Mouse (Mus musculus): ENCODE measurements around the gene Cs. TPM values are rescaled to one million over a fixed set of nuclear protein-coding genes. Genes with fewer than 3 reads are reported as not detected.

Cs gene
- polyA plus RNA-seq, 1 experiment from 2014 or later: 167 TPM

DNA sequence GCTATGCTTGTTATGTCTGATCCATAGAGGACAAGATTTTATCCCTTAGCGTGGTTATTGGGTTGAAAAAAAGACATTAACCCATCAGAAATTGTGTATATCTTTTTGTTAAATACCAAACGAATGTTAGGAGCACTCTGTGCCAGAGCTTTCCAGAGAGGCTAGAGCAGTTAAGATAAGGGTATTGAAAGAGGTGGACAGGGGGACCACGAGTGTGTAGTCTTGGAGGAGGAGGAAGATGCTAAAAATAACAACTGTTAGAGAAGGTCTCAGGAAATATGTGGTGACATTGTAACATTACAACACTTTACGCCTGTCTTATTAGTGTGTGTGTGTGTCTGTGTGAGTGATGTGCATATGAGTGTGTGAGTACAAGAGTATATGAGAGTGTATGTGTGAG lies 26.6 kb upstream of the Cs start:
- Histone ChIP-seq H3K9ac (ENCODE audit: low read depth, low read length) (no peak overlapping the region), H3K36me3 (ENCODE audit: insufficient read depth, low read length) (peaks cover 54% of the 10 kb centered on the region), H3K4me2 (ENCODE audit: low read length) (no peak overlapping the region), H3K4me3 (replicated peaks; ENCODE audit: low read depth, low read length) (no peak overlapping the region), H3K9me3 (replicated peaks; ENCODE audit: low read length) (no peaks in the 10 kb centered on the region), H3K27me3 (ENCODE audit: insufficient read depth, low read length) (no peaks in the 10 kb centered on the region), H3K27ac (no peak overlapping the region), H3K4me1 (replicated peaks; ENCODE audit: insufficient read depth, low read length) (no peaks in the 10 kb centered on the region)
- ATAC-seq (replicated peaks; ENCODE audit: low FRiP score, low read depth): no peak
- WGBS: 83% methylated on average over 4 of the region's 4 CpGs
- no peak for TF ChIP-seq CTCF (IDR thresholded peaks at IDR 0.05; ENCODE audit: low read depth)
- DNase-seq (ENCODE audit: low spot score): no peak

- ATAC-seq (replicated peaks; ENCODE audit: low FRiP score, low read depth) (no peak), DNase-seq (ENCODE audit: low spot score) (no peak)
- H3K27ac ChIP-seq: no peak overlapping the region
- no peak overlapping the region for H3K4me3 ChIP-seq (replicated peaks; ENCODE audit: low read depth, low read length)
- H3K36me3 ChIP-seq (ENCODE audit: insufficient read depth, low read length): peaks cover 64% of the 10 kb centered on the region
- WGBS: 92% methylated on average over 8 of the region's 8 CpGs
- TF ChIP-seq CTCF (IDR thresholded peaks at IDR 0.05; ENCODE audit: low read depth): no peak
- no peak overlapping the region for H3K9ac ChIP-seq (ENCODE audit: low read depth, low read length)
- no peaks in the 10 kb centered on the region for H3K4me1 ChIP-seq (replicated peaks; ENCODE audit: insufficient read depth, low read length)
- H3K9me3 ChIP-seq (replicated peaks; ENCODE audit: low read length): no peaks in the 10 kb centered on the region
- H3K27me3 ChIP-seq (ENCODE audit: insufficient read depth, low read length): no peaks in the 10 kb centered on the region
- H3K4me2 ChIP-seq (ENCODE audit: low read length): no peak overlapping the region
Measured at GRCm38 (mm10) chr10:128315578-128315977, 22.0 kb upstream of the Cs start.

DNA sequence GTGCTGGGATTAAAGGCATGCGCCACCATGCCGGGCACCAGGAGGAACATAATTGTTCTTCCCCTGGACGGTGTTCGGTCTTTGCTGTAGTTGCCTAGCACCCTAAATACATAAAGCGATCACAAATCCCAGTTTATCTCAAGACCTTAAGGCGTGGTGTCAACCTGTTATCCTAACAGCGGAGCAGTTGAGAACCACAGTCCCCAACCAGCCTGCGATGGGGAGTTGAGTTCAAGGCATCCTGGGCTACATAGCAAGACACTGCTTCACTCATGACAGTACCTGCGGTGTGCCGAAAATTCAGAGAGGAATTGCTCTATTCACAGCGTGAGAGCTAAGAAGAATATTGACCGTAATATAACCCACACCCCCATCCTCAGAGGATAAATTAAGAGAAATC lies 15.9 kb upstream of the Cs start:
- H3K4me1 ChIP-seq (replicated peaks; ENCODE audit: insufficient read depth, low read length): peaks cover 10% of the 10 kb centered on the region
- ATAC-seq (replicated peaks; ENCODE audit: low FRiP score, low read depth) (no peak), DNase-seq (ENCODE audit: low spot score) (no peak)
- no peaks in the 10 kb centered on the region for H3K27me3 ChIP-seq (ENCODE audit: insufficient read depth, low read length)
- peak overlapping the region; percentile 76 for H3K4me3 ChIP-seq (replicated peaks; ENCODE audit: low read depth, low read length)
- no peaks in the 10 kb centered on the region for H3K9me3 ChIP-seq (replicated peaks; ENCODE audit: low read length)
- H3K9ac ChIP-seq (ENCODE audit: low read depth, low read length): peak overlapping the region; percentile 96; the same call in 1 of the 2 replicates
- TF ChIP-seq CTCF (IDR thresholded peaks at IDR 0.05; ENCODE audit: low read depth): no peak
- peaks cover 34% of the 10 kb centered on the region for H3K36me3 ChIP-seq (ENCODE audit: insufficient read depth, low read length)
- 60% methylated on average over 12 of the region's 12 CpGs for WGBS
- H3K27ac ChIP-seq: peak overlapping the region; percentile 31; the same call in 1 of the 2 replicates
- H3K4me2 ChIP-seq (ENCODE audit: low read length): peak overlapping the region; percentile 91

GRCm38 (mm10) chr10:128322141-128323108 lies 15.1 kb upstream of the Cs start, which contains the start of gene Cnpy2:
TSS of gene Cnpy2 (plus strand) at chr10:128322459.
- Histone ChIP-seq H3K36me3 (ENCODE audit: insufficient read depth, low read length) (peaks cover 38% of the 10 kb centered on the region), H3K9me3 (replicated peaks; ENCODE audit: low read length) (no peaks in the 10 kb centered on the region), H3K9ac (ENCODE audit: low read depth, low read length) (peak within 1 kb of the TSS; percentile 96), H3K4me1 (replicated peaks; ENCODE audit: insufficient read depth, low read length) (peaks cover 10% of the 10 kb centered on the region), H3K4me2 (ENCODE audit: low read length) (peak within 1 kb of the TSS; percentile 91), H3K4me3 (replicated peaks; ENCODE audit: low read depth, low read length) (peak within 1 kb of the TSS; percentile 76), H3K27me3 (ENCODE audit: insufficient read depth, low read length) (no peaks in the 10 kb centered on the region), H3K27ac (peak within 1 kb of the TSS; percentile 96)
- under 1% methylated on average over 40 of the region's 40 CpGs for WGBS
- no peak for TF ChIP-seq CTCF (IDR thresholded peaks at IDR 0.05; ENCODE audit: low read depth)
- DNase-seq (ENCODE audit: low spot score): peak; percentile 97
- ATAC-seq (replicated peaks; ENCODE audit: low FRiP score, low read depth): peak; percentile 92

DNA sequence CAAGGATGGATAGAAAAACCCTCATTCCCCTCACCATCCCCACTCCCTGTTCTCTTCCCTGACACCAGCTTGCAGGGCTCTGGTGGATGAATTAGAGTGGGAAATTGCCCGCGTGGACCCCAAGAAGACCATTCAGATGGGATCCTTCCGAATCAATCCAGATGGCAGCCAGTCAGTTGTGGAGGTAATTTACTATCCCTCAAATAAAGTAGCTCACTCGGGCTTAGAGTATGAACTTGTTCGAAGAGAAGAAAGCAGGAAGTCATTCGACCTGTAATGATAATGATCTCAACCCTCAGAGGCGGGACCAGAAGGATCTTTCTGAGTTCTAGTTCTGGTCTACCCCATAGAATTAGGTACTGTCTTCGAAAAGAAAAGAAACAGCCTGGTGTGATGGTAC lies 14.0 kb upstream of the Cs start:
- WGBS: 49% methylated on average over 8 of the region's 8 CpGs
- no peaks in the 10 kb centered on the region for H3K27me3 ChIP-seq (ENCODE audit: insufficient read depth, low read length)
- H3K9ac ChIP-seq (ENCODE audit: low read depth, low read length): peak overlapping the region; percentile 96
- no peak for TF ChIP-seq CTCF (IDR thresholded peaks at IDR 0.05; ENCODE audit: low read depth)
- peaks cover 31% of the 10 kb centered on the region for H3K36me3 ChIP-seq (ENCODE audit: insufficient read depth, low read length)
- peak overlapping the region; percentile 76 for H3K4me3 ChIP-seq (replicated peaks; ENCODE audit: low read depth, low read length)
- ATAC-seq (replicated peaks; ENCODE audit: low FRiP score, low read depth) (no peak), DNase-seq (ENCODE audit: low spot score) (peak; percentile 8)
- H3K4me1 ChIP-seq (replicated peaks; ENCODE audit: insufficient read depth, low read length): peaks cover 10% of the 10 kb centered on the region
- peak overlapping the region; percentile 96 for H3K27ac ChIP-seq
- no peaks in the 10 kb centered on the region for H3K9me3 ChIP-seq (replicated peaks; ENCODE audit: low read length)
- H3K4me2 ChIP-seq (ENCODE audit: low read length): peak overlapping the region; percentile 91

- ATAC-seq (replicated peaks; ENCODE audit: low FRiP score, low read depth) (no peak), DNase-seq (ENCODE audit: low spot score) (no peak)
- Histone ChIP-seq H3K36me3 (ENCODE audit: insufficient read depth, low read length) (peaks cover 19% of the 10 kb centered on the region), H3K4me1 (replicated peaks; ENCODE audit: insufficient read depth, low read length) (peaks cover 10% of the 10 kb centered on the region), H3K4me2 (ENCODE audit: low read length) (no peak overlapping the region), H3K27me3 (ENCODE audit: insufficient read depth, low read length) (no peaks in the 10 kb centered on the region), H3K4me3 (replicated peaks; ENCODE audit: low read depth, low read length) (no peak overlapping the region), H3K9ac (ENCODE audit: low read depth, low read length) (no peak overlapping the region), H3K27ac (no peak overlapping the region), H3K9me3 (replicated peaks; ENCODE audit: low read length) (no peaks in the 10 kb centered on the region)
- 90% methylated on average over 8 of the region's 8 CpGs for WGBS
- no peak for TF ChIP-seq CTCF (IDR thresholded peaks at IDR 0.05; ENCODE audit: low read depth)
Measured at GRCm38 (mm10) chr10:128326825-128327224, 10.7 kb upstream of the Cs start.
